Mouse (Mus musculus): Measurements from ENCODE around the gene Nt5dc2.

- TF ChIP-seq CTCF (IDR thresholded peaks at IDR 0.05; ENCODE audit: borderline replicate concordance, insufficient read depth, low read depth, low read length) (no peak), POLR2A (IDR thresholded peaks at IDR 0.05; ENCODE audit: borderline replicate concordance, insufficient read depth, low read length) (no peak)
Measured at GRCm38 (mm10) chr14:31110613-31111012, 20.2 kb upstream of the Nt5dc2 start.

All from cerebellum, adult 2 months (tissue).